Mouse (Mus musculus) left cerebral cortex, postnatal 14 days (tissue): ENCODE data around the gene Stpg3. TPM values are rescaled to one million over a fixed set of nuclear protein-coding genes. Genes with fewer than 3 reads are reported as not detected.

ENCODE experiments used
- DNase-seq, 2 experiments: peaks; one replicate each; pipeline ENCODE4 v3.0.0; 2021 to 2022; ENCODE audit warnings: low spot score in 2 of 2, mixed read lengths in 1 of 2
- intact Hi-C: fragments of 180-260 bp; cut with DNase I; formaldehyde crosslinking; loops from one replicate; pipeline ENCODE4 v1.15.1; 2025
- total RNA-seq, 2 experiments: library from RNA; stranded (reverse); gene quantifications; 2 replicates each; pipeline ENCODE4 v1.2.3; 2021

Stpg3 gene
- total RNA-seq, 2 experiments from 2014 or later, result 0.27 to 0.44 TPM

- intact Hi-C loops, result no loop called here
- DNase-seq, result no peak
Observed at GRCm38 (mm10) chr2:25218445-25218844, 4.0 kb upstream of the Stpg3 start, which contains the start of gene Fam166a. Gene Fam166a, plus strand, starts transcription at chr2:25218745.

- no peak for DNase-seq
- intact Hi-C loops, result no loop called here
Observed at GRCm38 (mm10) chr2:25217666-25218065, 3.2 kb upstream of the Stpg3 start.

GRCm38 (mm10) chr2:25213266-25213865 lies 1.1 kb downstream of the Stpg3 start:
- no peak for DNase-seq
- intact Hi-C loops, result no loop called here

GRCm38 (mm10) chr2:25211121-25211670 lies 3.2 kb downstream of the Stpg3 start, which contains the start of gene Nelfb:
Gene Nelfb, minus strand, starts transcription at chr2:25211489.
- peak; percentile 76 to 80 for DNase-seq
- intact Hi-C loops, result no loop called here

GRCm38 (mm10) chr2:25210686-25211085 lies 3.8 kb downstream of the Stpg3 start:
- intact Hi-C loops, result no loop called here
- no peak for DNase-seq

- DNase-seq, result no peak
- intact Hi-C loops, result no loop called here
Observed at GRCm38 (mm10) chr2:25207593-25207992, 6.8 kb downstream of the Stpg3 start.

GRCm38 (mm10) chr2:25203631-25204214 lies 10.7 kb downstream of the Stpg3 start:
- intact Hi-C loops, result no loop called here
- DNase-seq, result no peak

- intact Hi-C loops, result no loop called here
- no peak for DNase-seq
Observed at GRCm38 (mm10) chr2:25200631-25201030, 13.8 kb downstream of the Stpg3 start.

GRCm38 (mm10) chr2:25197946-25198345 lies 16.5 kb downstream of the Stpg3 start:
- intact Hi-C loops, result no loop called here
- no peak for DNase-seq

- no peak for DNase-seq
- intact Hi-C loops, result no loop called here
Observed at GRCm38 (mm10) chr2:25197191-25197590, 17.2 kb downstream of the Stpg3 start.

- DNase-seq, result peak in 1 of 2 experiments; percentile 26
- intact Hi-C loops, result no loop called here
Observed at GRCm38 (mm10) chr2:25196172-25196954, 18.1 kb downstream of the Stpg3 start, which contains the start of gene Tor4a. Gene Tor4a, minus strand, starts transcription at chr2:25196886.

GRCm38 (mm10) chr2:25195211-25196156 lies 19.0 kb downstream of the Stpg3 start:
- intact Hi-C loops, result no loop called here
- DNase-seq, result no peak

GRCm38 (mm10) chr2:25194486-25195171 lies 19.8 kb downstream of the Stpg3 start:
- DNase-seq, result no peak
- intact Hi-C loops, result loop anchor here (5.0 kb wide), 1 partner anchor 63 kb away; the partner anchor contains the start of gene Tmem203

- intact Hi-C loops, result loop anchor here (5.0 kb wide), 1 partner anchor 63 kb away; the partner anchor contains the start of gene Tmem203
Observed at GRCm38 (mm10) chr2:25194006-25194405, 20.4 kb downstream of the Stpg3 start.

GRCm38 (mm10) chr2:25193330-25193770 lies 21.1 kb downstream of the Stpg3 start:
- intact Hi-C loops, result loop anchor here (2.0 to 5.0 kb wide), 2 partner anchors 35 to 64 kb away; partner anchors contain the start of gene Tmem203
- peak; percentile 87 to 88 for DNase-seq

More at GRCm38 (mm10) chr2:25194006-25194405, 20.4 kb downstream of the Stpg3 start:
- no peak for DNase-seq

GRCm38 (mm10) chr2:25187841-25188240 lies 26.6 kb downstream of the Stpg3 start:
- intact Hi-C loops, result no loop called here
- DNase-seq, result no peak

GRCm38 (mm10) chr2:25186575-25186930 lies 27.9 kb downstream of the Stpg3 start:
- intact Hi-C loops, result no loop called here
- DNase-seq, result no peak
